Mouse (Mus musculus): Measurements from ENCODE around the gene Rtp4. TPM values are rescaled to one million over a fixed set of nuclear protein-coding genes. Genes with fewer than 3 reads are reported as not detected.
A peak's percentile ranks its signal among the peaks of the same experiment; 100 is the strongest.

Gene Rtp4
- polyA plus RNA-seq, 2 experiments: 3.4 to 3.9 TPM

DNA sequence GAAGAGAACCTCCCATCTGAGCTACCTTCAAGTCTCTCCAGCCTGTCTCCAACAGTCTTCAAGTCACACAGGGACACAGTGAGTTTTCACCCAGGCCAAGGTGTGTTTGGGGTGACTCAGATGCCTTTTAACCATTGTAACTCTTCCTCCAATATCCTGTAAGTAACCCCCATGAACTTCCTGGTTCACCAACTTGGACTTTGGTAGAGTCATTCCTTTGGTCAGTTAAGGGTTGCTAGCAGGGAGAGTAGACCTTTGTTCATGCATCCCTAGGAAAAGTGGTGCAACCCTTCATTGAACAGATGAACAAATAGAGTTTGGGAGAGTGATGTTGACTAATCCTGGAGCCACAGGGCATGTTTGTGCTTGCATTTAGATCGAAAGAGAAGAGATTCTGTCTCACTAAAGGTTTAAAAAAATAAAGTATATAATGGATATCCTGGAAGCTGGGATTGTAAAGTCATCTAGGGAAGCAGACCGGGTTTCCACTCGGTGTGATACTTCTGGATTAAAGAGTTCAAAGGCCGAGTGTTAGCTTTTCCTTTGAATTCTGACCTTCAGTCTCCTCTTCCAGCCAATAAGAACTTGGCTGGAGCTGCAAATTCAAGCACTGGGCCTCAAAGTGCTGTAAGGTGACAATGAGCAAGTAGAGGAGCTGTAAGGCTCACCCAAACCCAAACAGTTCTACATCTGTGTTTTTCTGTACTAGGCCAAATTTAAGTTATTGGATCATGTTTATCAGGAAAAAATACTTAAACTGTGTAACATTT lies 8.7 kb upstream of the Rtp4 start:
- no peak overlapping the region for H3K27ac ChIP-seq
- H3K9ac ChIP-seq (replicated peaks): no peak overlapping the region
- TF ChIP-seq EP300 (IDR thresholded peaks at IDR 0.05; ENCODE audit: low read depth): no peak
- no peak for TF ChIP-seq CTCF (IDR thresholded peaks at IDR 0.05; ENCODE audit: low read depth)
- H3K27me3 ChIP-seq (ENCODE audit: control insufficient read depth, insufficient read depth, low read length): no peaks in the 10 kb centered on the region
- H3K4me2 ChIP-seq (ENCODE audit: low read depth): no peak overlapping the region
- ATAC-seq (ENCODE audit: insufficient read depth): peak; percentile 55; the same call in 1 of the 2 replicates
- DNase-seq (ENCODE audit: low read depth in 3 of 3, low spot score in 3 of 3): no peak
- H3K4me1 ChIP-seq (replicated peaks; ENCODE audit: control insufficient read depth in 2 of 2, insufficient read depth in 2 of 2, low read length in 1 of 2): peaks cover 0 to 21% of the 10 kb centered on the region in 2 experiments; a peak in 2 of 4 replicates
- H3K36me3 ChIP-seq (replicated peaks; ENCODE audit: control insufficient read depth, insufficient read depth, low read depth): no peaks in the 10 kb centered on the region
- H3K9me3 ChIP-seq (ENCODE audit: control insufficient read depth, low read length): no peaks in the 10 kb centered on the region
- 46% methylated on average over 4 of the region's 4 CpGs for WGBS (ENCODE audit: insufficient replicate concordance)
- no peak overlapping the region for H3K4me3 ChIP-seq (ENCODE audit: insufficient read depth in 1 of 2, low read depth in 2 of 2, low read length in 2 of 2)

DNA sequence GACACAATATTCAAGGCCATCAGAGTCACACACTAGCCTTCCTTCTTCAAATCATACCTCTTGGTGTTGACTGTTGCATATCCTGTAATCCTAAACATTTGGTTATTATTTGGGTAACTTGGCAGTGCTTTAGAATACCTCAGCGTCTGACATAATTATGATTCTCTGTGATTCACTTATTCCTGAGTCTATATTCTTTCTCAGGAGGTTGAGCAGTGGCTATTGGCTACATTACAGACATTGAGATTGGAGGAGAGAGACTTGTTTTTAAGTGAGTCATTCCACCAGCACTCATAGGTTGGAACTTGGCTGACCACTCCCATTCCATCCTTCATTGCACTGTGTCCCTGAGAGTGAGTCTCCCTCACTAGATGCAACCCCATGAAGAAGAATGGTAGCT lies 6.7 kb upstream of the Rtp4 start:
- 56% methylated on average over 1 of the region's 1 CpGs for WGBS (ENCODE audit: insufficient replicate concordance)
- Histone ChIP-seq H3K9me3 (ENCODE audit: control insufficient read depth, low read length) (no peaks in the 10 kb centered on the region), H3K27me3 (ENCODE audit: control insufficient read depth, insufficient read depth, low read length) (no peaks in the 10 kb centered on the region), H3K9ac (replicated peaks) (no peak overlapping the region), H3K27ac (no peak overlapping the region), H3K4me1 (replicated peaks; ENCODE audit: control insufficient read depth in 2 of 2, insufficient read depth in 2 of 2, low read length in 1 of 2) (peaks cover 0 to 32% of the 10 kb centered on the region in 2 experiments; a peak in 2 of 4 replicates), H3K36me3 (replicated peaks; ENCODE audit: control insufficient read depth, insufficient read depth, low read depth) (no peaks in the 10 kb centered on the region), H3K4me2 (ENCODE audit: low read depth) (no peak overlapping the region), H3K4me3 (ENCODE audit: insufficient read depth in 1 of 2, low read depth in 2 of 2, low read length in 2 of 2) (no peak overlapping the region)
- ATAC-seq (ENCODE audit: insufficient read depth) (no peak), DNase-seq (ENCODE audit: low read depth in 3 of 3, low spot score in 3 of 3) (no peak)
- TF ChIP-seq EP300 (IDR thresholded peaks at IDR 0.05; ENCODE audit: low read depth) (no peak), CTCF (IDR thresholded peaks at IDR 0.05; ENCODE audit: low read depth) (no peak)

GRCm38 (mm10) chr16:23515766-23516165 lies 4.3 kb upstream of the Rtp4 start:
- Histone ChIP-seq H3K9me3 (ENCODE audit: control insufficient read depth, low read length) (no peaks in the 10 kb centered on the region), H3K9ac (replicated peaks) (no peak overlapping the region), H3K4me2 (ENCODE audit: low read depth) (no peak overlapping the region), H3K36me3 (replicated peaks; ENCODE audit: control insufficient read depth, insufficient read depth, low read depth) (no peaks in the 10 kb centered on the region), H3K4me1 (replicated peaks; ENCODE audit: control insufficient read depth in 2 of 2, insufficient read depth in 2 of 2, low read length in 1 of 2) (peaks cover 0 to 28% of the 10 kb centered on the region in 2 experiments; a peak in 2 of 4 replicates), H3K4me3 (ENCODE audit: insufficient read depth in 1 of 2, low read depth in 2 of 2, low read length in 2 of 2) (no peak overlapping the region), H3K27ac (no peak overlapping the region), H3K27me3 (ENCODE audit: control insufficient read depth, insufficient read depth, low read length) (no peaks in the 10 kb centered on the region)
- ATAC-seq (ENCODE audit: insufficient read depth): peak; percentile 42
- 60% methylated on average over 3 of the region's 3 CpGs for WGBS (ENCODE audit: insufficient replicate concordance)
- TF ChIP-seq EP300 (IDR thresholded peaks at IDR 0.05; ENCODE audit: low read depth) (no peak), CTCF (IDR thresholded peaks at IDR 0.05; ENCODE audit: low read depth) (no peak)
- DNase-seq (ENCODE audit: low read depth in 3 of 3, low spot score in 3 of 3): no peak

DNA sequence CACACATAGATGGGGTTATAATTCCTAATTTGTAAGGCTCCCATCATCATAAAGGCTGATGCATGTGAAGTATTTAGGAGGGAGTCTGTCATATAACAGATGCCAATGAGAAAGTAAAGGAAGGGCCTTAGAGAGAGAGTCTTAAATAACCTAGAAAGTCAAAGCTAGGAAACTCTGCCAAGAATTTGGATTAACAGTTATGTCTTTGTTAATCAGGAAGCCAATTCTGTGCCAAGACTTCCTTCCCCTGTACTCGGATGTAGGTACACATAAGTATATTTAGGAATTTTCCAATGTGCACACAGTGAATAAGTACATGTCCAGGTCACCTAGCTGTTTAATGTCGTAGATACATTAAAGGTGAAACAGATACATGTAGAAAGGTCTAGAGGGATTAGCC lies 3.5 kb upstream of the Rtp4 start:
- no peak overlapping the region for H3K9ac ChIP-seq (replicated peaks)
- H3K36me3 ChIP-seq (replicated peaks; ENCODE audit: control insufficient read depth, insufficient read depth, low read depth): no peaks in the 10 kb centered on the region
- ATAC-seq (ENCODE audit: insufficient read depth) (no peak), DNase-seq (ENCODE audit: low read depth in 3 of 3, low spot score in 3 of 3) (no peak)
- no peak for TF ChIP-seq CTCF (IDR thresholded peaks at IDR 0.05; ENCODE audit: low read depth)
- no peak overlapping the region for H3K4me3 ChIP-seq (ENCODE audit: insufficient read depth in 1 of 2, low read depth in 2 of 2, low read length in 2 of 2)
- no peak overlapping the region for H3K4me2 ChIP-seq (ENCODE audit: low read depth)
- H3K4me1 ChIP-seq (replicated peaks; ENCODE audit: control insufficient read depth in 2 of 2, insufficient read depth in 2 of 2, low read length in 1 of 2): peaks cover 0 to 27% of the 10 kb centered on the region in 2 experiments; a peak in 2 of 4 replicates
- H3K27ac ChIP-seq: no peak overlapping the region
- WGBS (ENCODE audit: insufficient replicate concordance): 46% methylated on average over 2 of the region's 2 CpGs
- no peaks in the 10 kb centered on the region for H3K27me3 ChIP-seq (ENCODE audit: control insufficient read depth, insufficient read depth, low read length)
- no peaks in the 10 kb centered on the region for H3K9me3 ChIP-seq (ENCODE audit: control insufficient read depth, low read length)

- WGBS (ENCODE audit: insufficient replicate concordance): 60% methylated on average over 5 of the region's 5 CpGs
- H3K4me1 ChIP-seq (replicated peaks; ENCODE audit: control insufficient read depth in 2 of 2, insufficient read depth in 2 of 2, low read length in 1 of 2): peaks cover 0 to 24% of the 10 kb centered on the region in 2 experiments; a peak in 2 of 4 replicates
- H3K27me3 ChIP-seq (ENCODE audit: control insufficient read depth, insufficient read depth, low read length): no peaks in the 10 kb centered on the region
- ATAC-seq (ENCODE audit: insufficient read depth) (no peak), DNase-seq (ENCODE audit: low read depth in 3 of 3, low spot score in 3 of 3) (no peak)
- no peak overlapping the region for H3K4me2 ChIP-seq (ENCODE audit: low read depth)
- no peak overlapping the region for H3K27ac ChIP-seq
- H3K4me3 ChIP-seq (ENCODE audit: insufficient read depth in 1 of 2, low read depth in 2 of 2, low read length in 2 of 2): no peak overlapping the region
- H3K36me3 ChIP-seq (replicated peaks; ENCODE audit: control insufficient read depth, insufficient read depth, low read depth): no peaks in the 10 kb centered on the region
- no peaks in the 10 kb centered on the region for H3K9me3 ChIP-seq (ENCODE audit: control insufficient read depth, low read length)
- no peak overlapping the region for H3K9ac ChIP-seq (replicated peaks)
- TF ChIP-seq EP300 (IDR thresholded peaks at IDR 0.05; ENCODE audit: low read depth) (no peak), CTCF (IDR thresholded peaks at IDR 0.05; ENCODE audit: low read depth) (no peak)
Observed at GRCm38 (mm10) chr16:23517230-23517629, 2.9 kb upstream of the Rtp4 start.

Data from liver, embryonic 14.5 days (tissue).